Mouse (Mus musculus) frontal cortex, postnatal 25 days (tissue): ENCODE measurements around the gene Prr32.

Experiments used
- DNase-seq, 2 experiments: peaks; one replicate each; pipeline ENCODE4 v3.0.0; 2022; ENCODE audit warnings: low spot score in 2 of 2

The Prr32 gene

GRCm38 (mm10) chrX:45090604-45091003, at the start of gene Prr32:
TSS of gene Prr32 (plus strand) at chrX:45090904.
- DNase-seq, result no peak
